Comparison of ENCODE assay signal across 27 mouse cellular contexts in genomic region chr10:63365918-63366455, GRCm38 (mm10). TPM values are rescaled to one million over a fixed set of nuclear protein-coding genes. Genes with fewer than 3 reads are reported as not detected.
DNase-seq lines count a peak whose midpoint lies in the region; ATAC-seq lines count a peak whose summit lies in the region.
"Had no signal": no experiment of that assay in that cellular context is flagged by ENCODE, and none has a peak within 500 bp of the region (broad histone marks: within the 10 kb centered on the region; RNA-seq: fewer than 3 reads in every experiment).

No protein-coding gene starts in this region.

- ATAC-seq in heart, embryonic 16.5 days (replicated peaks; ENCODE audit: extremely low read depth, insufficient read depth, low FRiP score) = no peak
- ATAC-seq in neural tube, embryonic 15.5 days (ENCODE audit: low FRiP score) = no peak
- ATAC-seq in erythroid progenitor cell, adult 5-6 weeks (replicated peaks; ENCODE audit: low FRiP score, poor library complexity, severe bottlenecking) = no peak
- ATAC-seq: lung, postnatal 0 days; Patski had no signal

- H3K9ac ChIP-seq in heart, embryonic 16.5 days (ENCODE audit: low read length) = no peak overlapping the region
- H3K9ac ChIP-seq in neural tube, embryonic 15.5 days (replicated peaks) = no peak overlapping the region
- H3K9ac ChIP-seq: liver, embryonic 14.5 days; stomach, embryonic 15.5 days had no signal

- 60% methylated on average over 7 of the region's 7 CpGs for WGBS in heart, embryonic 16.5 days
- WGBS in neural tube, embryonic 15.5 days = 57% methylated on average over 7 of the region's 7 CpGs

- H3K27me3 ChIP-seq in heart, embryonic 16.5 days (ENCODE audit: control insufficient read depth, insufficient read depth, low read length) = no peaks in the 10 kb centered on the region
- no peaks in the 10 kb centered on the region for H3K27me3 ChIP-seq in neural tube, embryonic 15.5 days (replicated peaks)
- H3K27me3 ChIP-seq: Patski; stomach, embryonic 15.5 days had no signal

- DNase-seq in embryo, embryonic 11 days = peak; percentile 11
- no peak for DNase-seq in embryo, embryonic 9.5 days (ENCODE audit: extremely low spot score)
- DNase-seq in heart, adult 9 months (ENCODE audit: low spot score in 2 of 2) = no peak
- no peak for DNase-seq in neural tube, embryonic 10.5 days (ENCODE audit: extremely low spot score, low spot score)
- no peak for DNase-seq in yolk sac, embryonic 10.5 days (ENCODE audit: low spot score)
- DNase-seq: cerebellum, adult 11 months; cerebellum, postnatal 36 days; gastrocnemius, postnatal 14 days; kidney, adult 18-20 months; right cerebral cortex, adult 18-20 months; spleen, adult 18-20 months had no signal

- H3K4me3 ChIP-seq in heart, embryonic 16.5 days (ENCODE audit: low read length) = no peak overlapping the region
- no peak overlapping the region for H3K4me3 ChIP-seq in neural tube, embryonic 15.5 days (replicated peaks)
- H3K4me3 ChIP-seq: stomach, embryonic 15.5 days had no signal

- H3K36me3 ChIP-seq in heart, embryonic 16.5 days (ENCODE audit: control insufficient read depth, insufficient read depth) = no peaks in the 10 kb centered on the region
- H3K36me3 ChIP-seq in neural tube, embryonic 15.5 days = no peaks in the 10 kb centered on the region
- H3K36me3 ChIP-seq: stomach, embryonic 15.5 days had no signal

- no peaks in the 10 kb centered on the region for H3K9me3 ChIP-seq in heart, embryonic 16.5 days (replicated peaks; ENCODE audit: control insufficient read depth, low read length)
- no peaks in the 10 kb centered on the region for H3K9me3 ChIP-seq in neural tube, embryonic 15.5 days (replicated peaks)
- H3K9me3 ChIP-seq: stomach, embryonic 15.5 days had no signal

- no peaks in the 10 kb centered on the region for H3K4me1 ChIP-seq in heart, embryonic 16.5 days (ENCODE audit: control insufficient read depth, insufficient read depth, low read length)
- H3K4me1 ChIP-seq in neural tube, embryonic 15.5 days = no peaks in the 10 kb centered on the region
- H3K4me1 ChIP-seq: stomach, embryonic 15.5 days had no signal

- no peak overlapping the region for H3K27ac ChIP-seq in heart, embryonic 16.5 days (ENCODE audit: low read length)
- no peak overlapping the region for H3K27ac ChIP-seq in neural tube, embryonic 15.5 days (replicated peaks)
- H3K27ac ChIP-seq: liver, embryonic 14.5 days; stomach, embryonic 15.5 days had no signal

- H3K4me2 ChIP-seq in heart, embryonic 16.5 days (ENCODE audit: low read depth, low read length) = peak overlapping the region; percentile 43
- H3K4me2 ChIP-seq in neural tube, embryonic 15.5 days = 0 out of 2 replicates have a peak overlapping the region, but pooled peaks have one; percentile 22
- H3K4me2 ChIP-seq: stomach, embryonic 15.5 days had no signal

RNA-seq across cellular contexts. Expression of gene Sirt1, which starts 15.5 kb away (rescaled TPM):
- polyA plus RNA-seq in heart, embryonic 16.5 days (2015; fragmentation: Nextera tagmentation; extraction: Ambion mirVana) = 2.6 and 2.7 TPM in 2 replicates
- polyA plus RNA-seq in neural tube, embryonic 15.5 days (2015; fragmentation: Nextera tagmentation; extraction: Ambion mirVana) = 4.4 and 4.7 TPM in 2 replicates
- 39.8 and 41.1 TPM in 2 replicates for total RNA-seq in erythroid progenitor cell, adult 5-6 weeks (2015; ENCODE audit: low replicate concordance)
- 42.1 and 49.1 TPM in 2 replicates for total RNA-seq in erythroid progenitor cell, adult 5-6 weeks (2017; ENCODE audit: low replicate concordance)

RNA-seq across cellular contexts. Expression of gene Dnajc12, which starts 16.3 kb away (rescaled TPM):
- 6.6 and 7.5 TPM in 2 replicates for polyA plus RNA-seq in heart, embryonic 16.5 days (2015; fragmentation: Nextera tagmentation; extraction: Ambion mirVana)
- polyA plus RNA-seq in neural tube, embryonic 15.5 days (2015; fragmentation: Nextera tagmentation; extraction: Ambion mirVana) = 25.4 and 27.5 TPM in 2 replicates
- 0.36 TPM in 1 of 2 replicates, not detected in the other for total RNA-seq in erythroid progenitor cell, adult 5-6 weeks (2015; ENCODE audit: low replicate concordance)
- 3.3 TPM in 1 of 2 replicates, not detected in the other for total RNA-seq in erythroid progenitor cell, adult 5-6 weeks (2017; ENCODE audit: low replicate concordance)

RNA-seq across cellular contexts. Expression of gene Gm7075, which starts 55.6 kb away (rescaled TPM):
- polyA plus RNA-seq in heart, embryonic 16.5 days (2015; fragmentation: Nextera tagmentation; extraction: Ambion mirVana) = not detected in 2 replicates
- not detected in 2 replicates for polyA plus RNA-seq in neural tube, embryonic 15.5 days (2015; fragmentation: Nextera tagmentation; extraction: Ambion mirVana)
- 14.3 TPM in 1 of 2 replicates, not detected in the other for total RNA-seq in erythroid progenitor cell, adult 5-6 weeks (2015; ENCODE audit: low replicate concordance)
- total RNA-seq in erythroid progenitor cell, adult 5-6 weeks (2017; ENCODE audit: low replicate concordance) = 5.5 TPM in 1 of 2 replicates, not detected in the other
- total RNA-seq: adrenal gland, adult 18-20 months; gastrocnemius, postnatal 14 days; hematopoietic stem cell, adult 5-6 weeks; layer of hippocampus, postnatal 25 days; left cerebral cortex, postnatal 36 days; megakaryocyte-erythroid progenitor cell, adult 5-6 weeks; monocyte, adult 5-6 weeks had no signal
- polyA plus RNA-seq: large intestine, adult 2 months; liver, embryonic 14.5 days; lung, postnatal 0 days; neural tube, embryonic 14.5 days; Patski; stomach, embryonic 15.5 days; thymus, postnatal 0 days had no signal
